Mouse (Mus musculus): ENCODE data around the gene Acp4. TPM values are rescaled to one million over a fixed set of nuclear protein-coding genes. Genes with fewer than 3 reads are reported as not detected.

Gene Acp4
- polyA plus RNA-seq, 1 experiment from 2014 or later, result not detected

DNA sequence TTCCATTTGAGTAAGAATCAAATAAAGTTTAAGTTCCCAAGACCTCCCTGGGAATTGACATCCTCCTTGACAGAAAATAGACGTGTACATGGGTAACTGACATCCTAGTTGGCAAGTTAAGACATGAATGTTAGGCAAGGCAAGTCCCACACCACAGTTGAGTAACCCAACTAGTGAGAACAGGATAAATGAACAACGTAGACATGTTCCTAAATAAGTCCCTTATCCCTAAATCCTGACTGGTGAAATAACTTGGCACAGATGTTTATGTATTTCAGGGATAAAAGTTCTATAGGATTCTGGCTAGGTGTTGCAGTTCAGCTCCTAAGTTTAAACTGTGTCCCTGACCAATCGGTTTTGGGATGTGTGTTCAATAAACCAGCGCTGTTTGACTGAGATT lies 33.8 kb upstream of the Acp4 start:
- 78% methylated on average over 4 of the region's 4 CpGs for WGBS
- Histone ChIP-seq H3K4me2 (ENCODE audit: low read length) (no peak overlapping the region), H3K9ac (ENCODE audit: low read depth, low read length) (no peak overlapping the region), H3K4me3 (ENCODE audit: low read length) (no peak overlapping the region), H3K27me3 (replicated peaks; ENCODE audit: control insufficient read depth, insufficient read depth, low read length) (peaks cover 3% of the 10 kb centered on the region; the same call in 1 of the 2 replicates), H3K4me1 (ENCODE audit: control insufficient read depth, insufficient read depth, low read depth, low read length) (no peaks in the 10 kb centered on the region), H3K27ac (ENCODE audit: low read depth, low read length) (no peak overlapping the region), H3K9me3 (ENCODE audit: control insufficient read depth, low read length) (peaks cover 8% of the 10 kb centered on the region), H3K36me3 (ENCODE audit: control insufficient read depth, insufficient read depth, low read length) (no peaks in the 10 kb centered on the region)
- ATAC-seq, result no peak

DNA sequence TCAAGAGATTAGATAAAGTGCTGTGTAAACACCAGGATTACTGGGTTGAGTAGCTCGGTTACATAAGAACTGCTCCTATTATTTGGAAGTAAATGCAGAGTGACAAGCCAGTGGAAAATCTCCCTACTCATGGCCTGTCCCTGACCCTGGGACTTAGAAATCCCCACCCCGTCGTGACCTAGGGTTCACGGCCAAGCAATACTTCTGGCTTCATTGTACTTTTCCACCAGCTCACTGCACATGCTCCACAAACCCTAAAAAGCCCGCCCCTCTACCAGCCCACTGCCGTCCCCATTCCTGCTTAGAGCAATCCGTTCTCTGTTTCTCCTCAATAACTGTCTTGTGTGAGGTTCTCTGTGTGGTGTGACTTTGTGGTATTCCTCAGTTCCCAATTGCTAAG lies 30.6 kb upstream of the Acp4 start:
- 78% methylated on average over 7 of the region's 7 CpGs for WGBS
- Histone ChIP-seq H3K9ac (ENCODE audit: low read depth, low read length) (no peak overlapping the region), H3K4me2 (ENCODE audit: low read length) (no peak overlapping the region), H3K4me1 (ENCODE audit: control insufficient read depth, insufficient read depth, low read depth, low read length) (no peaks in the 10 kb centered on the region), H3K27me3 (replicated peaks; ENCODE audit: control insufficient read depth, insufficient read depth, low read length) (no peaks in the 10 kb centered on the region), H3K4me3 (ENCODE audit: low read length) (no peak overlapping the region), H3K36me3 (ENCODE audit: control insufficient read depth, insufficient read depth, low read length) (no peaks in the 10 kb centered on the region), H3K9me3 (ENCODE audit: control insufficient read depth, low read length) (peaks cover 8% of the 10 kb centered on the region), H3K27ac (ENCODE audit: low read depth, low read length) (no peak overlapping the region)
- ATAC-seq, result no peak

DNA sequence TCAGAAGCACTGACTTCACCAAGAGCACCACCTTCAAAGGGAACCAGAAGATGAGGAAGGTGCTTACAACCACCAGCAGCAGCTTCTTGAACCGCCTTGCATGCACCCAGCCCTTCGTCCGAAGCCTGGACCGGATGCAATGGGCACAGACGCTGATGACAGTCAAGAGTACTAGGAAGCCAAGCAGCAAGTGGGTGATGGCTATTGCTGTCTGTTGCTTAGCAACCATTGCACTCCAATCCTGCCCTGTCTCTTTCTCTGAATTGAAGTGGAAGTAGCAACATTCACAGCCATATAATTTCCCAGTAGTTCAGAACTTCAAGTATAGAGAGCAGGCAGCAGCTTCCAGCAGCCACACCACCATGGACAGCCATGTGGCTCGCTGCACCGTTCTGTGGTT lies 24.4 kb upstream of the Acp4 start:
- no peak overlapping the region for H3K4me3 ChIP-seq (ENCODE audit: low read length)
- no peak overlapping the region for H3K4me2 ChIP-seq (ENCODE audit: low read length)
- H3K27ac ChIP-seq (ENCODE audit: low read depth, low read length), result no peak overlapping the region
- H3K36me3 ChIP-seq (ENCODE audit: control insufficient read depth, insufficient read depth, low read length), result no peaks in the 10 kb centered on the region
- 70% methylated on average over 7 of the region's 7 CpGs for WGBS
- H3K9ac ChIP-seq (ENCODE audit: low read depth, low read length), result no peak overlapping the region
- H3K4me1 ChIP-seq (ENCODE audit: control insufficient read depth, insufficient read depth, low read depth, low read length), result no peaks in the 10 kb centered on the region
- no peaks in the 10 kb centered on the region for H3K27me3 ChIP-seq (replicated peaks; ENCODE audit: control insufficient read depth, insufficient read depth, low read length)
- peak; percentile 65 for ATAC-seq
- H3K9me3 ChIP-seq (ENCODE audit: control insufficient read depth, low read length), result peaks cover 1% of the 10 kb centered on the region; the same call in 1 of the 2 replicates

DNA sequence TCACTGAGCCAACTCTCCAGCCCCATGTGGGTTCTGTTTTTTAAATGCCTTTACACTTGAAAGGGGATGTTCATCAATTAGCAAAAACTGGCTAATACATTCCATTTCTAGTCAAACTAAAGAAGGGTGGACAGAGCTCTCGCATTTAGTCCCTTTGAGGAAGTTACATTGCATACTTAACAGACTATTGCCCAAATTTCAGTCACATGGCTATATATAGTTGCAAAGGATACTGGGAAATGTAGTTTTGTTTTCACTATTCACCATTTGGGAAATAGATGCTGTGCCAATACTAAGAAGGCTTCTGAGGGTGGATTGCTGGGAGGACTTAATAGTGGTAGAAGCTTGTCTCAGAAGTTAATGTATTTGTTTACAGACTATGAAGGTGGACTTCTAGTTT lies 23.8 kb upstream of the Acp4 start:
- Histone ChIP-seq H3K36me3 (ENCODE audit: control insufficient read depth, insufficient read depth, low read length) (no peaks in the 10 kb centered on the region), H3K27me3 (replicated peaks; ENCODE audit: control insufficient read depth, insufficient read depth, low read length) (no peaks in the 10 kb centered on the region), H3K9me3 (ENCODE audit: control insufficient read depth, low read length) (no peaks in the 10 kb centered on the region), H3K4me1 (ENCODE audit: control insufficient read depth, insufficient read depth, low read depth, low read length) (no peaks in the 10 kb centered on the region), H3K9ac (ENCODE audit: low read depth, low read length) (no peak overlapping the region), H3K4me2 (ENCODE audit: low read length) (no peak overlapping the region), H3K27ac (ENCODE audit: low read depth, low read length) (no peak overlapping the region), H3K4me3 (ENCODE audit: low read length) (no peak overlapping the region)
- peak; percentile 63; the same call in 1 of the 2 replicates for ATAC-seq
- WGBS, result 76% methylated on average over 1 of the region's 1 CpGs

DNA sequence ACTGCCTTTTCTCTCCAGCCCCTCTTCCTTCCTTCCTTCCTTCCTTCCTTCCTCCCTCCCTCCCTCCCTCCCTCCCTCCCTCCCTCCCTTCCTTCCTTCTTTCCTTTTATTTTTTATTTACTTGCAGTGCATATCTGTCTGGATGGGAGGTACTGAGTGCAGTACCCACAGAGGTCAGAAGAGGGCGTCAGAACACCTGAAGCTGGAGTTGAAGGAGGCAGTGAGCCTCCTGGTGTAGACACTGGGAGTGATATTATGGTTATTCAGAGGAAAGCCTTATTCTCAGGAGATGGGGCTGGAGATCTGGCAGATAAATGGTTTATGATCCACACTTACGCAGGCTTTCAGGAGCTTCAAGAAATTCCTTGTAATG lies 20.1 kb upstream of the Acp4 start:
- Histone ChIP-seq H3K4me3 (ENCODE audit: low read length) (no peak overlapping the region), H3K4me1 (ENCODE audit: control insufficient read depth, insufficient read depth, low read depth, low read length) (no peaks in the 10 kb centered on the region), H3K27me3 (replicated peaks; ENCODE audit: control insufficient read depth, insufficient read depth, low read length) (peaks cover 3% of the 10 kb centered on the region; the same call in 1 of the 2 replicates), H3K36me3 (ENCODE audit: control insufficient read depth, insufficient read depth, low read length) (no peaks in the 10 kb centered on the region), H3K9ac (ENCODE audit: low read depth, low read length) (no peak overlapping the region), H3K27ac (ENCODE audit: low read depth, low read length) (no peak overlapping the region), H3K4me2 (ENCODE audit: low read length) (no peak overlapping the region), H3K9me3 (ENCODE audit: control insufficient read depth, low read length) (no peaks in the 10 kb centered on the region)
- ATAC-seq, result no peak
- 33% methylated on average over 2 of the region's 2 CpGs for WGBS

DNA sequence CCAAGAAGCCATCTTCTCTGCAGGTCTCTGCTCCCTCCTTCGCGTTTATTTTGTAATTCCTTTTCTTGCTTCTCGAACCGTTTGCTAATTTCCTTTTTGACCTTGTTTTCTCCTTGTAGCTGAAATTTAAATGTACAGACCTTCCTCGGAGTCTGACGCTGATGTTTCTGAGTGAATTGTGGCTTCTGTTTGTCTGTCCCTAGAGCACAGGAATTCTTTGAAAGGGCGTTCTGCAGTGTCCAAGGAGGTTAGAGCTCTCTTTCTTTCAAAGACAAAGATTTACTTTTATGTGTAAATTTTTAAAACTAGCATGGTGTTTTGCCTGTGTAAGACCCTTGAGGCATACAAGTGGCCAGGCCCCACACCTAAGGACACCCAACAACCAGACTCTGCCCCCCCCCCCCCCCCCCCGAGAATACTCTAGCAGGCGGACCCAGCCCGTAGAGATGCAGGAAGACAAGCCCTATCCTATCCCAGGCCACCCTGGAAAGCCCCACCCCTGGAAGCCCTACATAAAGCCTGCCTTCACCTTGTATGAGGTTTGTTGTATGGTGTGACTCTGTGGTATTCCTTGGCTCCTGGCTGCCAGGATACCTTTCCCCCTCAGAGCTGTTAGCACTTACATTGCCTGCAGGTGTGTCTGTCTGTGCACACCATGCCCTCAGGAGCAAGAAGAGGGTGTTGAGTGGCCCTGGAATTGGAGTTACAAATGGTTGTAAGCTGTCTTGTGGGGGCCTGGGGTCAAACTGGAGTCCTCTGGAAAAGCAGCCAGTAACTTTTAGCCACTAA lies 19.5 kb upstream of the Acp4 start:
- H3K9ac ChIP-seq (ENCODE audit: low read depth, low read length), result no peak overlapping the region
- no peak overlapping the region for H3K4me2 ChIP-seq (ENCODE audit: low read length)
- H3K36me3 ChIP-seq (ENCODE audit: control insufficient read depth, insufficient read depth, low read length), result no peaks in the 10 kb centered on the region
- H3K9me3 ChIP-seq (ENCODE audit: control insufficient read depth, low read length), result no peaks in the 10 kb centered on the region
- WGBS, result 71% methylated on average over 9 of the region's 10 CpGs
- no peak for ATAC-seq
- no peaks in the 10 kb centered on the region for H3K4me1 ChIP-seq (ENCODE audit: control insufficient read depth, insufficient read depth, low read depth, low read length)
- H3K4me3 ChIP-seq (ENCODE audit: low read length), result no peak overlapping the region
- H3K27me3 ChIP-seq (replicated peaks; ENCODE audit: control insufficient read depth, insufficient read depth, low read length), result peaks cover 3% of the 10 kb centered on the region; the same call in 1 of the 2 replicates
- H3K27ac ChIP-seq (ENCODE audit: low read depth, low read length), result no peak overlapping the region

DNA sequence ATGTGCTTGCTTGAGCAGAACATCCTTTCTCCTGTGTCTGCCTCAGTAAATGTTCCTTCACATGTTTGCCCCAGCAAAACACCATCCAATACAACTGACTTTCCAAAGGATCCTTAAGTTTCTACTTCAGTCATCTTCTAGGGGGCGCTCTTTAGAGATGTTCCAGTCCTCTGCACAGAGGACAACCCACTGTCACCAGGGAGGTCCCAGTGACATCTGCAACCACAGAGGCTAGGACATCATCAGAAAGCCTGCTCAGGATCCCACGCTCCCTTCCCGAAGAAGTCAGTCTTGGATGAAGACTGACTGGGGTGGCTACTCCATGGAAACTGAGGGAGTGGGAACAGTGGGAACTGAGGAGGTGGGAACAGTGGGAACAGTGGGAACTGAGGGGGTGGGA lies 18.4 kb upstream of the Acp4 start:
- Histone ChIP-seq H3K4me2 (ENCODE audit: low read length) (no peak overlapping the region), H3K27me3 (replicated peaks; ENCODE audit: control insufficient read depth, insufficient read depth, low read length) (peaks cover 3% of the 10 kb centered on the region; the same call in 1 of the 2 replicates), H3K36me3 (ENCODE audit: control insufficient read depth, insufficient read depth, low read length) (no peaks in the 10 kb centered on the region), H3K9me3 (ENCODE audit: control insufficient read depth, low read length) (no peaks in the 10 kb centered on the region), H3K4me3 (ENCODE audit: low read length) (no peak overlapping the region), H3K27ac (ENCODE audit: low read depth, low read length) (no peak overlapping the region), H3K9ac (ENCODE audit: low read depth, low read length) (no peak overlapping the region), H3K4me1 (ENCODE audit: control insufficient read depth, insufficient read depth, low read depth, low read length) (no peaks in the 10 kb centered on the region)
- ATAC-seq, result no peak
- 76% methylated on average over 3 of the region's 3 CpGs for whole genome bisulfite sequencing

DNA sequence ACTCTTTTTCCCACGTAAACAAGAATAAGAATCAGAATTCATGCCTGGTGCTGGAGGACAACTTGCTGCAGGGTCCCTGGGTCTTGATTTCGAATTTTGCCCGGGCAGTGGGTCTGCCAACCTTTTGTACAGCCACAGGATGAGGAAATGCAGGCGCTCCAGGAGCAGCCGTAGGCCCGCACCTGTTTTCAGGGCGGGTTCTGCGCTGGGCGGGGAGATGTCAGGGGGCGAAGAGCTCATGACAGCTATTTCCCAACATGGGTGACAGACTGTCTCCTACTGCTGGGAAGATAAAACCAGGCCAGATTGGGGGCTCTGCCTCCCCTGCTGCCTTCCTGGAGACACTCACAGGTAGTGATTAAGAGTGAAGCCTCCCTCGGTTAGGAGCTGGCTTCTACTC lies 16.9 kb upstream of the Acp4 start:
- H3K27me3 ChIP-seq (replicated peaks; ENCODE audit: control insufficient read depth, insufficient read depth, low read length), result peaks cover 3% of the 10 kb centered on the region; the same call in 1 of the 2 replicates
- H3K4me1 ChIP-seq (ENCODE audit: control insufficient read depth, insufficient read depth, low read depth, low read length), result no peaks in the 10 kb centered on the region
- H3K36me3 ChIP-seq (ENCODE audit: control insufficient read depth, insufficient read depth, low read length), result no peaks in the 10 kb centered on the region
- H3K27ac ChIP-seq (ENCODE audit: low read depth, low read length), result no peak overlapping the region
- no peak overlapping the region for H3K4me2 ChIP-seq (ENCODE audit: low read length)
- 41% methylated on average over 11 of the region's 11 CpGs for WGBS
- H3K4me3 ChIP-seq (ENCODE audit: low read length), result no peak overlapping the region
- no peak for ATAC-seq
- no peak overlapping the region for H3K9ac ChIP-seq (ENCODE audit: low read depth, low read length)
- H3K9me3 ChIP-seq (ENCODE audit: control insufficient read depth, low read length), result no peaks in the 10 kb centered on the region

DNA sequence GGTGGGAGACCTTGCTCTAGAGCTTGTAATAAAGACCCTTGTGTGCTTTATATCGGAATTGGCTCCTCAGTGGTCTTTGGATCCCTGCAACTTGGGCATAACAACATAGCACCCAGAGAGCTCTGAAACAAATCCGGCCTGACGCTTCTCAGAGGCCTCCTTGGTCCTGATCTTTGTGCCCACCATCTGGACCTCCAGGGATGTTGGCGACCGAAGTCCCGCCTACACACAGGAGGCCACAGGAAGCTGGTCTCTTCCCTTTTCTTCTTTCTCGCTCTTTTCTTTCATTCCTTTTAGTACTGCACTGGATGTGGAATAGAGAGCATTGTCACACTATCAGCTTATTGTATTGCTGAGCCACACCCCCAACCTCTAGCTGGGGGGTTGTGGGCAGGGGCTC lies 16.3 kb upstream of the Acp4 start:
- peaks cover 3% of the 10 kb centered on the region; the same call in 1 of the 2 replicates for H3K27me3 ChIP-seq (replicated peaks; ENCODE audit: control insufficient read depth, insufficient read depth, low read length)
- no peaks in the 10 kb centered on the region for H3K9me3 ChIP-seq (ENCODE audit: control insufficient read depth, low read length)
- 57% methylated on average over 7 of the region's 7 CpGs for WGBS
- no peak overlapping the region for H3K9ac ChIP-seq (ENCODE audit: low read depth, low read length)
- ATAC-seq, result no peak
- no peaks in the 10 kb centered on the region for H3K4me1 ChIP-seq (ENCODE audit: control insufficient read depth, insufficient read depth, low read depth, low read length)
- H3K27ac ChIP-seq (ENCODE audit: low read depth, low read length), result no peak overlapping the region
- no peak overlapping the region for H3K4me2 ChIP-seq (ENCODE audit: low read length)
- H3K4me3 ChIP-seq (ENCODE audit: low read length), result no peak overlapping the region
- no peaks in the 10 kb centered on the region for H3K36me3 ChIP-seq (ENCODE audit: control insufficient read depth, insufficient read depth, low read length)

Data from hindbrain, embryonic 16.5 days (tissue).